In genomic region chr10:83178151-83178550, GRCm38 (mm10) we compare ENCODE assay signal across 17 mouse cellular contexts.
DNase-seq lines count a peak whose midpoint lies in the region; ATAC-seq and TF ChIP-seq lines count a peak whose summit lies in the region.
"Had no signal": no experiment of that assay in that cellular context is flagged by ENCODE, and none has a peak within 500 bp of the region (broad histone marks: within the 10 kb centered on the region; RNA-seq: fewer than 3 reads in every experiment).

No protein-coding gene starts in this region.

- H3ac ChIP-seq in myocyte (ENCODE audit: control insufficient read depth, insufficient read length): no peak overlapping the region

- POLR2A ChIA-PET in Patski (lab: Charles Lee): no interaction called here

- DNase-seq in gastrocnemius, adult 18-20 months (ENCODE audit: low spot score): peak; percentile 20
- no peak for DNase-seq in gastrocnemius, postnatal 10 days
- peak; percentile 98 for DNase-seq in 3T3-L1 (ENCODE audit: low read depth, low spot score)
- DNase-seq in Patski (ENCODE audit: low read depth, low spot score): no peak
- no peak for DNase-seq in spleen, postnatal 14 days (ENCODE audit: low spot score in 2 of 2)
- DNase-seq in urinary bladder, adult 2 months (ENCODE audit: low spot score): no peak
- DNase-seq: cerebellum, postnatal 14 days; kidney, postnatal 10 days; lung, embryonic 14.5 days; right cerebral cortex, adult 18-20 months; spleen, adult 18-20 months had no signal

- no peak for TF ChIP-seq POLR2A in myocyte (IDR thresholded peaks at IDR 0.05; ENCODE audit: insufficient read length, low read depth)

- H3K4me3 ChIP-seq in myocyte: no peak overlapping the region
- H3K4me3 ChIP-seq: heart, embryonic 15.5 days; hindbrain, embryonic 10.5 days; neural tube, embryonic 13.5 days had no signal

- H3K79me2 ChIP-seq in myocyte (ENCODE audit: control insufficient read depth, insufficient read depth): no peaks in the 10 kb centered on the region

- in situ Hi-C loops in Patski (cut with MboI; ENCODE audit: low pct_unique_long_range_greater_than_20kb): no loop called here

- ATAC-seq in Patski: peak; percentile 37
- ATAC-seq: activated CD4-positive, CD25-positive, alpha-beta regulatory T cell, adult 4 months had no signal

- no peaks in the 10 kb centered on the region for H3K36me3 ChIP-seq in myocyte (ENCODE audit: control insufficient read depth, insufficient read depth)
- H3K36me3 ChIP-seq: heart, embryonic 15.5 days; hindbrain, embryonic 10.5 days had no signal

- H3K27me3 ChIP-seq in Patski (no peaks in the 10 kb centered on the region), myocyte (ENCODE audit: control insufficient read depth, insufficient read depth, insufficient read length) (no peaks in the 10 kb centered on the region)
- H3K27me3 ChIP-seq: heart, embryonic 15.5 days; neural tube, embryonic 13.5 days had no signal

- H3K4me2 ChIP-seq in myocyte (ENCODE audit: low read depth): peak overlapping the region; percentile 12
- H3K4me2 ChIP-seq: heart, embryonic 15.5 days; liver, embryonic 11.5 days; lung, embryonic 14.5 days; neural tube, embryonic 13.5 days had no signal

- CTCF ChIA-PET in Patski (lab: Charles Lee): no interaction called here

- TF ChIP-seq CTCF in Patski (IDR thresholded peaks at IDR 0.05): no peak

TF ChIP-seq in myocyte, 11 proteins besides CTCF, POLR2A, EP300 and RAD21:
- TF ChIP-seq MYOD1 (IDR thresholded peaks at IDR 0.05; ENCODE audit: control insufficient read depth in 1 of 3, insufficient read length in 2 of 3, low read depth in 2 of 3) (no peak), REST (IDR thresholded peaks at IDR 0.05; ENCODE audit: insufficient read depth, insufficient read length) (no peak), CEBPB (IDR thresholded peaks at IDR 0.05; ENCODE audit: insufficient read depth, poor library complexity, severe bottlenecking) (no peak), TCF12 (IDR thresholded peaks at IDR 0.05; ENCODE audit: insufficient read depth, poor library complexity, severe bottlenecking) (no peak), TCF3 (IDR thresholded peaks at IDR 0.05; ENCODE audit: insufficient read length, low read depth) (no peak), E2F4 (IDR thresholded peaks at IDR 0.05; ENCODE audit: insufficient read depth) (no peak), POLR2AphosphoS2 (IDR thresholded peaks at IDR 0.05; ENCODE audit: insufficient read length, low read depth) (no peak), SRF (IDR thresholded peaks at IDR 0.05; ENCODE audit: control insufficient read depth, insufficient read length, low read depth) (no peak), USF1 (IDR thresholded peaks at IDR 0.05; ENCODE audit: low read depth) (no peak), MAX (IDR thresholded peaks at IDR 0.05; ENCODE audit: low read depth) (no peak), MYOG (IDR thresholded peaks at IDR 0.05; ENCODE audit: control insufficient read depth in 1 of 3, insufficient read depth in 1 of 3, insufficient read length in 2 of 3, low read depth in 2 of 3) (no peak)

Comparison
In these comparisons a context has a peak if more than half of its experiments do, and no peak if none do; other contexts are left out.
1. DNase-seq: peak in gastrocnemius, adult 18-20 months (single experiment) and 3T3-L1 (single experiment); none in gastrocnemius, postnatal 10 days (single experiment), Patski (single experiment), spleen, postnatal 14 days (0 of 2) and urinary bladder, adult 2 months (single experiment).